Mouse (Mus musculus): ENCODE measurements around the gene Mmel1.

- no peak for TF ChIP-seq CTCF (IDR thresholded peaks at IDR 0.05; ENCODE audit: borderline replicate concordance, insufficient read depth, low read length)
- no peak for TF ChIP-seq POLR2A (IDR thresholded peaks at IDR 0.05; ENCODE audit: low read depth, low read length)
Observed at GRCm38 (mm10) chr4:154858601-154859000, 10.8 kb upstream of the Mmel1 start.

Measured in embryonic fibroblast, embryonic 13.5 days (primary cell).